Mouse (Mus musculus) heart, embryonic 10.5 days (tissue): ENCODE data around the gene Tfpt. TPM values are rescaled to one million over a fixed set of nuclear protein-coding genes. Genes with fewer than 3 reads are reported as not detected.

Experiments used
- DNase-seq: peaks from one replicate; pipeline ENCODE4 v3.0.0-alpha.2; 2017; ENCODE audit warnings: low spot score
- H3K27ac ChIP-seq: fragments of 300-500 bp; sonication (generic); 2 replicates; pipeline ENCODE4 v1.5.1; 2016; ENCODE audit warnings: mild to moderate bottlenecking
- H3K27me3 ChIP-seq: fragments of 300-500 bp; sonication (generic); 2 replicates; pipeline ENCODE4 v1.6.1; 2016; ENCODE audit warnings: mild to moderate bottlenecking; ENCODE audit not compliant: poor library complexity, insufficient read depth, severe bottlenecking
- H3K36me3 ChIP-seq: fragments of 300-500 bp; sonication (generic); 2 replicates; pipeline ENCODE4 v1.6.1; 2016; ENCODE audit warnings: mild to moderate bottlenecking, moderate library complexity
- H3K4me1 ChIP-seq: fragments of 300-500 bp; sonication (generic); 2 replicates; pipeline ENCODE4 v1.6.1; 2016; ENCODE audit warnings: mild to moderate bottlenecking
- H3K4me3 ChIP-seq: fragments of 300-500 bp; sonication (generic); 2 replicates; pipeline ENCODE4 v1.5.1; 2016; ENCODE audit warnings: mild to moderate bottlenecking, moderate library complexity
- H3K9me3 ChIP-seq: fragments of 300-500 bp; sonication (generic); 2 replicates; pipeline ENCODE4 v1.6.1; 2016; ENCODE audit warnings: mild to moderate bottlenecking, moderate library complexity
- WGBS: fragments of 180-500 bp; shearing (Covaris S2); methylation state at CpG from one replicate; pipeline ENCODE4 v1.1.7; 2016; 5-methylcytosine and 5-hydroxymethylcytosine counted together
- polyA plus RNA-seq: library from polyadenylated mRNA; unstranded; fragments of >200 nt; fragmentation: Nextera tagmentation; extraction: Ambion mirVana; gene quantifications from 2 replicates; pipeline ENCODE4 v1.2.1, GENCODE M21; 2016

Gene Tfpt
- 19.4 and 34.5 TPM in 2 replicates for polyA plus RNA-seq

DNA sequence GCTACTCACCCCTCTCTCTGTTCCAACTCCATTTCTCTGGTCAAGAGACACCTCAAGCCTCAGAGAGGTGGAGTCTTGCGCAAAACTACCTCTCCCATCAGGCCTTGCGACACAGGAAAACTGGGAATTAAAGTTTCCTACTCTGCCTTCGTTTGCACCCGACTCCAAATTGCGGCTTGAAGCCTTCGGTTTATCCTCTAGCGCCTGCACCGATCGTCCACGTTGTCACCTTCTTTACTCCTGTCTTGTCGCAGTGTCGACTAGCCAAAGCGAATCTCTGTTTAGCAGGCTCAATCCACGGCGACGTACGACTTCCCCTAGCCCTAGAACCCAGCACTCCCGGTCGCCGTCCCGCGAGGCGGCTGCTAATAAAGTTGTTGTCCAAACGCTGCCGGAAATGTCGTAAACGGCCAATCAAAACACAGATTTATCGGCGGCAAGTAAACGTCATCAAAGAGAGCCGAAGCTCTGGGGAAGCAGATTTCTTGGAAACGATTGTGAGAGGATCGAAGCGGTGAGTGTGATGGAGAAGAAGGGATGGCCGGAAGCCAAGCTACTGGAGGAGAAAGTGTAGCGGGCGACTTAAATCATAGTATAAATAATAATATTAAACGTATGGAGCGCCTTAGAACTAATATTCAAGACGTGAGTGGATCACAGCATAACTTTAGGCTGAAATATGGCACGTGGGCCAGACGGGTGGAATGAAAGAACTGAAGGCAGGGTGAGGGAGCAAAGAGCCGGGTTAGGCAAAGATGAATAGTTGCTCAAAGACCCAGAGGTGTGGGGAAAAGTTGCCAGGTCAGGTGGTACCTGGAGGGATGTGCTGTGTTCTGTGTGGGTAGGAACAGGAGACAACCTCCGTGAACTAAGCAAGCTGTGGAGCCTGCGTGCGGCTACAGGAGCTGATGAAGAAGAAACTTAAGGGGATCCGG lies at the start of gene Tfpt, which contains the start of gene Prpf31:
TSS of gene Tfpt (minus strand) at position 387 of the 935 bp plus-strand sequence.
TSS of gene Prpf31 (plus strand) at position 443 of the 935 bp plus-strand sequence.
- Histone ChIP-seq H3K9me3 (no peaks in the 10 kb centered on the region), H3K4me1 (peaks cover 18% of the 10 kb centered on the region), H3K27ac (peak within 1 kb of the TSS; percentile 91), H3K4me3 (peak within 1 kb of the TSS; percentile 78), H3K36me3 (peaks cover 47% of the 10 kb centered on the region), H3K27me3 (no peaks in the 10 kb centered on the region)
- 1% methylated on average over 47 of the region's 47 CpGs for WGBS
- DNase-seq: peak; percentile 96

GRCm38 (mm10) chr7:3677342-3677741 lies 47.6 kb upstream of the Tfpt start, which contains the start of gene Tmc4:
Tmc4 (minus strand) TSS chr7:3677553.
- Histone ChIP-seq H3K4me1 (no peaks in the 10 kb centered on the region), H3K9me3 (no peaks in the 10 kb centered on the region), H3K4me3 (no peak within 1 kb of the TSS), H3K36me3 (peaks cover 13% of the 10 kb centered on the region; the same call in 1 of the 2 replicates), H3K27me3 (no peaks in the 10 kb centered on the region), H3K27ac (no peak within 1 kb of the TSS)
- WGBS: 50% methylated on average over 9 of the region's 9 CpGs
- DNase-seq: no peak

- Histone ChIP-seq H3K4me3 (no peak overlapping the region), H3K36me3 (peaks cover 13% of the 10 kb centered on the region; the same call in 1 of the 2 replicates), H3K9me3 (no peaks in the 10 kb centered on the region), H3K27ac (no peak overlapping the region), H3K4me1 (no peaks in the 10 kb centered on the region), H3K27me3 (no peaks in the 10 kb centered on the region)
- no peak for DNase-seq
- 85% methylated on average over 12 of the region's 12 CpGs for WGBS
These were observed 46.6 kb upstream of the Tfpt start for GRCm38 (mm10) chr7:3676371-3676770.

- no peaks in the 10 kb centered on the region for H3K27me3 ChIP-seq
- WGBS: 83% methylated on average over 3 of the region's 3 CpGs
- no peaks in the 10 kb centered on the region for H3K4me1 ChIP-seq
- H3K27ac ChIP-seq: no peak overlapping the region
- H3K9me3 ChIP-seq: no peaks in the 10 kb centered on the region
- H3K4me3 ChIP-seq: no peak overlapping the region
- peaks cover 8% of the 10 kb centered on the region; the same call in 1 of the 2 replicates for H3K36me3 ChIP-seq
- no peak for DNase-seq
These were observed 45.5 kb upstream of the Tfpt start for GRCm38 (mm10) chr7:3675228-3675548.

- Histone ChIP-seq H3K27me3 (no peaks in the 10 kb centered on the region), H3K9me3 (no peaks in the 10 kb centered on the region), H3K27ac (no peak overlapping the region), H3K36me3 (peaks cover 7% of the 10 kb centered on the region; the same call in 1 of the 2 replicates), H3K4me3 (no peak overlapping the region), H3K4me1 (no peaks in the 10 kb centered on the region)
- 69% methylated on average over 10 of the region's 10 CpGs for WGBS
- peak; percentile 91 for DNase-seq
These were observed 44.9 kb upstream of the Tfpt start for GRCm38 (mm10) chr7:3674507-3675227.

DNA sequence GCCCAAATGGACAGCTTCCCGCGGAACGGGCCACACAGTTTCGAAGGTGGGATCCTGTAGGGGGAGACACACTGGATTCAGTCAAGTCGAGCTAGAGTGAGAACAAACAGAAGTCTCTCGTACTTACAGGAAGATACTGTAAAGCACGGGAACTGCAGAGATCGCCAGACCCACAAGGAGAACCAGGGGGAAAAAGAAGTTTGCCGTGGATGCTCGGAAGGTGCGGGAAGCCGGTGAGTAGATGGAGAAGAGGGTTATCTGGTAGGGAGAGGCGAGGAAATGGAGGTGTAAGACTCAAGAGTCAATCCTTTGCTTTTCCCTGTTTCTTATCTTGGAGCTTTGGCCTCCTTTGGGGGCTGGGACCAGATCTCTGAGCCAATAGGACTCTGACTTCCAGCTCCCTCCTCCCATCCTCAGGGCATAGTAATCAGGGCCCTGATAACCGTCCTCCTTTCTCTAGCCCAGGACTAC lies 37.2 kb upstream of the Tfpt start:
- DNase-seq: no peak
- Histone ChIP-seq H3K36me3 (peaks cover 18% of the 10 kb centered on the region), H3K9me3 (no peaks in the 10 kb centered on the region), H3K4me1 (peaks cover 28% of the 10 kb centered on the region), H3K4me3 (peak overlapping the region; percentile 43), H3K27ac (peak overlapping the region; percentile 25; the same call in 1 of the 2 replicates), H3K27me3 (no peaks in the 10 kb centered on the region)
- 6% methylated on average over 14 of the region's 14 CpGs for WGBS

DNA sequence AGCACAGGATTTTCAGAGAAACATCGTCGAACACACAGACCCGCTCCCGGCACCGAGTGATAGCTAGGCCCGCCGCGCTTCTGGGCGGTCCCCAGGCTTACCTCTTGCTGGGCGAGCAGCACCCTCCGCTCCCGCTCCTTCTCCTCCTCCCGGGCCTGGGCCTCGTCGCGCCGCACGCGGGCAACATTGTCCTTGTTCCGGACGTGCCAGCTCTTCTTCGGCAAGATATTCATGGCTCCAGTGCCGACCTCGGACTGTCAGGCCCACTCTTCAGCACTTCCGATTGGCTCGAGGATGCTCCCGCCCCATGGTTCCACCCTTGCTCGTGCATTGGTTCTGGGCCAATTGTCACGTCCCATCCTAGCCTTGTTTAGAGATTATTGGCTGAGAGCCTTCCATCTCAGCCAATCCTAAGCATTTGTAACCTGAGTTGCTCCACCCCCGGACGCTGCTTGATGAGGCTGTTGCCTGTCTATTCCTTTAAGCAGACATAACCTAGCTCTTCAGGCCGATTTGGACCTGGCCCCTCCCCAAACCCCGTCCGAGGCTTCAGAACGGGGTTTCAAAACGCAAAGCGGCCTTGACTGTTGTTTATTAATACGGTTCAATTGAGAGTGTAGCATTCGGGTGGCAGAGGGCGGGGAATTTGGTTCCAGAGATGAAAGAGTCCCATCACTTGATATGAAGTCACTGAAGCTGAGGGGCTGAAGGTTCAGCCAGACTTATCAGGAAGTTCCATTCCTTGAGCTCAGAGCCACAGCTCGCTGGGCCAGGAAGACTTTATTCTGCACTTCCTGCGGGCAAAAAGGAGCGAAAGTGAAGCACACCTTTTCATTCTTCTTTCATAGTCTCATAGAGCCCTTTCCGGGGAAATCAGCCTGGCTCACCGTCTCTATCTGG lies 35.7 kb upstream of the Tfpt start, which contains the start of gene Leng1:
TSS of gene Leng1 (minus strand) at position 626 of the 900 bp plus-strand sequence.
- no peaks in the 10 kb centered on the region for H3K9me3 ChIP-seq
- no peaks in the 10 kb centered on the region for H3K27me3 ChIP-seq
- H3K4me3 ChIP-seq: peak within 1 kb of the TSS; percentile 80
- H3K27ac ChIP-seq: peak within 1 kb of the TSS; percentile 92
- H3K4me1 ChIP-seq: peaks cover 28% of the 10 kb centered on the region
- peaks cover 33% of the 10 kb centered on the region for H3K36me3 ChIP-seq
- DNase-seq: peak; percentile 99
- 3% methylated on average over 45 of the region's 45 CpGs for WGBS

- Histone ChIP-seq H3K27me3 (no peaks in the 10 kb centered on the region), H3K4me3 (peak overlapping the region; percentile 80), H3K9me3 (no peaks in the 10 kb centered on the region), H3K27ac (peak overlapping the region; percentile 92), H3K36me3 (peaks cover 40% of the 10 kb centered on the region), H3K4me1 (peaks cover 28% of the 10 kb centered on the region)
- peak; percentile 78 for DNase-seq
- WGBS: 30% methylated on average over 15 of the region's 15 CpGs
These were observed 34.9 kb upstream of the Tfpt start for GRCm38 (mm10) chr7:3664524-3665214.

- H3K36me3 ChIP-seq: peaks cover 99% of the 10 kb centered on the region
- peaks cover 7% of the 10 kb centered on the region for H3K4me1 ChIP-seq
- DNase-seq: no peak
- H3K27ac ChIP-seq: no peak overlapping the region
- 92% methylated on average over 14 of the region's 14 CpGs for WGBS
- no peaks in the 10 kb centered on the region for H3K27me3 ChIP-seq
- H3K9me3 ChIP-seq: no peaks in the 10 kb centered on the region
- H3K4me3 ChIP-seq: no peak overlapping the region
These were observed 28.8 kb upstream of the Tfpt start for GRCm38 (mm10) chr7:3658578-3658977.

- Histone ChIP-seq H3K9me3 (no peaks in the 10 kb centered on the region), H3K36me3 (peaks cover 100% of the 10 kb centered on the region), H3K27me3 (no peaks in the 10 kb centered on the region), H3K27ac (no peak overlapping the region), H3K4me3 (no peak overlapping the region), H3K4me1 (peaks cover 6% of the 10 kb centered on the region; the same call in 1 of the 2 replicates)
- no peak for DNase-seq
- WGBS: 79% methylated on average over 4 of the region's 4 CpGs
These were observed 27.2 kb upstream of the Tfpt start for GRCm38 (mm10) chr7:3656966-3657365.

GRCm38 (mm10) chr7:3646641-3647040 lies 16.9 kb upstream of the Tfpt start:
- Histone ChIP-seq H3K36me3 (peaks cover 33% of the 10 kb centered on the region), H3K4me1 (peaks cover 29% of the 10 kb centered on the region), H3K4me3 (peak overlapping the region; percentile 98), H3K27me3 (no peaks in the 10 kb centered on the region), H3K9me3 (no peaks in the 10 kb centered on the region), H3K27ac (peak overlapping the region; percentile 98; the same call in 1 of the 2 replicates)
- DNase-seq: no peak
- WGBS: 62% methylated on average over 4 of the region's 4 CpGs
